Mouse (Mus musculus): ENCODE measurements around the gene Slc4a11.

- TF ChIP-seq CTCF (IDR thresholded peaks at IDR 0.05; ENCODE audit: insufficient read depth, low read length) (no peak), POLR2A (IDR thresholded peaks at IDR 0.05; ENCODE audit: borderline replicate concordance, extremely low read depth, low read depth, low read length) (no peak)
These were observed 36.1 kb upstream of the Slc4a11 start for GRCm38 (mm10) chr2:130733444-130733843.

Data from lung, adult 2 months (tissue).